Comparison of ENCODE assay signal across 8 mouse cellular contexts in the genomic region with DNA sequence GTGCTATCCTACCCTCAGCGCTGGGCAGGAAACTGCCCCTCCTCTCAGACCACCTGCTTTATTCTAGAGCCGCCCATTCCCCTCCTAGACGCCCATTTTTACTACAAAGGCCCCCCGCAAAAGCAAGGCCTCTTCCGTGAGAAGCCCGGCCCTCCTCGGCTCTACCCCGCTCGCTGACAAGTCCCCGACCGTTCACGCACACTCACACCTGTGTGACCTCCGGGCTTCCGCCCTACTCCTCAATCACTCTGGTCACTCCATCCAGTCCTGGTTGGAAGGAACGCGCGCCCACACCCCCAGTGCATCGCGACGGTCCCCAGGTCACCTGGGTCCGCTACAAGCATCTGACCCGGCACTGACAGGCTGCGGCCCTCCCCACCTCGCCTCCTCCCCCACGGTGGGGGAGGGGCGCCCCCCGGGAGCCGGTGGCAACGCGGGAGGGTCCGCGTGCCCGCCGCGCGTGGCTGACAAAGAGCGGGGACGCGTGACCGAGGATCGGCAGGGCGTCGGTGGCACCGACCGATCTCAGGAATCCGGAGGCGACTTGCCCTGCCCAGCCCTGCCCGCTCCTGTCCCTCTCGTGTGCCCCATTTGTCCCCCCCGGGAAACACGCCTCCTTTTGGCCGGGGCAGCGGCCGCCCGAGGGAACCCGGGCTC. TPM values are rescaled to one million over a fixed set of nuclear protein-coding genes. Genes with fewer than 3 reads are reported as not detected.
DNase-seq lines count a peak whose midpoint lies in the region; ATAC-seq and TF ChIP-seq lines count a peak whose summit lies in the region.

No protein-coding gene starts in this region.

- H3K4me3 ChIP-seq in C2C12 (ENCODE audit: insufficient read depth, poor library complexity, severe bottlenecking) = no peak overlapping the region
- peak overlapping the region; percentile 77 for H3K4me3 ChIP-seq in cerebellum, adult 2 months (replicated peaks; ENCODE audit: insufficient read depth, low read depth, low read length)
- H3K4me3 ChIP-seq in limb, embryonic 11.5 days (ENCODE audit: low read depth, low read length) = peak overlapping the region; percentile 70
- H3K4me3 ChIP-seq in olfactory bulb, adult 2 months (ENCODE audit: insufficient read depth, low read depth, low read length) = peak overlapping the region; percentile 87

- peak overlapping the region; percentile 88 for H3K27ac ChIP-seq in cerebellum, adult 2 months (ENCODE audit: insufficient read depth, low read length)
- no peak overlapping the region for H3K27ac ChIP-seq in limb, embryonic 11.5 days (replicated peaks; ENCODE audit: low read depth, low read length)
- peak overlapping the region; percentile 48 for H3K27ac ChIP-seq in olfactory bulb, adult 2 months (ENCODE audit: insufficient read depth, low read depth, low read length)

- no peaks in the 10 kb centered on the region for H3K36me3 ChIP-seq in C2C12 (ENCODE audit: control insufficient read depth, insufficient read depth)
- no peaks in the 10 kb centered on the region for H3K36me3 ChIP-seq in limb, embryonic 11.5 days (ENCODE audit: control insufficient read depth, insufficient read depth, low read length)

- H3K79me3 ChIP-seq in C2C12 (ENCODE audit: low read depth) = no peaks in the 10 kb centered on the region

- 1% methylated on average over 55 of the region's 56 CpGs for WGBS in cerebellum, adult 2 months
- under 1% methylated on average over 40 of the region's 56 CpGs for WGBS in limb, embryonic 11.5 days
- under 1% methylated on average over 56 of the region's 56 CpGs for WGBS in olfactory bulb, adult 2 months

- peak; percentile 33 for DNase-seq in gastrocnemius, postnatal 10 days
- no peak for DNase-seq in gastrocnemius, adult 8-10 months (ENCODE audit: low spot score in 2 of 2)
- DNase-seq in cerebellum, adult 2 months = peak; percentile 64 to 75
- peak; percentile 51 for DNase-seq in limb, embryonic 11.5 days (ENCODE audit: low spot score)
- no peak for DNase-seq in spleen, postnatal 4 days (ENCODE audit: low spot score in 2 of 2)

- peaks cover 15% of the 10 kb centered on the region for H3K27me3 ChIP-seq in C2C12 (ENCODE audit: control insufficient read depth, insufficient read depth, insufficient read length)
- H3K27me3 ChIP-seq in cerebellum, adult 2 months (ENCODE audit: control insufficient read depth, insufficient read depth, low read length) = no peaks in the 10 kb centered on the region
- peaks cover 9% of the 10 kb centered on the region for H3K27me3 ChIP-seq in limb, embryonic 11.5 days (ENCODE audit: control insufficient read depth, insufficient read depth, low read length)

- peak overlapping the region; percentile 66 for H3ac ChIP-seq in C2C12 (ENCODE audit: control insufficient read depth, insufficient read length, low read depth)

- ATAC-seq in granulocyte monocyte progenitor cell, adult 5-6 weeks (replicated peaks; ENCODE audit: poor library complexity, severe bottlenecking) = peak; percentile 16
- peak; percentile 45 for ATAC-seq in limb, embryonic 11.5 days (ENCODE audit: insufficient number of reproducible peaks, low FRiP score, low TSS enrichment, low read depth)

- TF ChIP-seq POLR2A in cerebellum, adult 2 months (IDR thresholded peaks at IDR 0.05; ENCODE audit: borderline replicate concordance, insufficient read depth, low read length) = peak; percentile 37; the same call in 1 of the 2 replicates
- TF ChIP-seq POLR2A in olfactory bulb, adult 2 months (IDR thresholded peaks at IDR 0.05; ENCODE audit: insufficient read depth, low read depth, low read length) = no peak

- no peaks in the 10 kb centered on the region for H3K79me2 ChIP-seq in C2C12 (ENCODE audit: control insufficient read depth, insufficient read depth)

- peaks cover 24% of the 10 kb centered on the region for H3K4me1 ChIP-seq in cerebellum, adult 2 months (ENCODE audit: control insufficient read depth, insufficient read depth, low read length)
- H3K4me1 ChIP-seq in limb, embryonic 11.5 days (ENCODE audit: control insufficient read depth, insufficient read depth, low read length) = peaks cover 8% of the 10 kb centered on the region
- H3K4me1 ChIP-seq in olfactory bulb, adult 2 months (ENCODE audit: control insufficient read depth, insufficient read depth, low read length) = peaks cover 32% of the 10 kb centered on the region

- no peaks in the 10 kb centered on the region for H3K9me3 ChIP-seq in limb, embryonic 11.5 days (ENCODE audit: control insufficient read depth, low read length)

- H3K9ac ChIP-seq in limb, embryonic 11.5 days (ENCODE audit: low read length) = peak overlapping the region; percentile 65

- peak overlapping the region; percentile 100 for H3K4me2 ChIP-seq in limb, embryonic 11.5 days (ENCODE audit: low read depth, severe bottlenecking)

- TF ChIP-seq CTCF in C2C12 (IDR thresholded peaks at IDR 0.05; ENCODE audit: control insufficient read depth, insufficient read depth, insufficient read length) = no peak
- no peak for TF ChIP-seq CTCF in cerebellum, adult 2 months (IDR thresholded peaks at IDR 0.05; ENCODE audit: borderline replicate concordance, insufficient read depth, low read depth, low read length)
- no peak for TF ChIP-seq CTCF in olfactory bulb, adult 2 months (IDR thresholded peaks at IDR 0.05; ENCODE audit: insufficient read depth, low read depth, low read length)

TF ChIP-seq in C2C12, 6 proteins besides CTCF, POLR2A, EP300 and RAD21:
- no peak for TF ChIP-seq MYOD1 (IDR thresholded peaks at IDR 0.05; ENCODE audit: control insufficient read depth, insufficient read length, low read depth)
- TF ChIP-seq FOSL1 (IDR thresholded peaks at IDR 0.05; ENCODE audit: insufficient read depth, low read length, poor library complexity, severe bottlenecking) = no peak
- TF ChIP-seq USF1 (IDR thresholded peaks at IDR 0.05; ENCODE audit: low read depth) = no peak
- no peak for TF ChIP-seq MAX (IDR thresholded peaks at IDR 0.05)
- TF ChIP-seq MYOG (IDR thresholded peaks at IDR 0.05; ENCODE audit: control insufficient read depth, extremely low read depth, insufficient read length) = no peak
- TF ChIP-seq CEBPB (IDR thresholded peaks at IDR 0.05; ENCODE audit: low read depth) = no peak

RNA-seq across cellular contexts. Expression of a gene that starts 2.3 kb away (rescaled TPM):
- 100 to 1,000 TPM; 108 to 144 TPM for total RNA-seq in gastrocnemius, postnatal 10 days (2021)
- total RNA-seq in gastrocnemius, adult 8-10 months (2022) = 10 to 100 TPM; 49.5 to 63.7 (median 57.9) TPM
- polyA plus RNA-seq in C2C12 (2012; fragmentation: generic; extraction: Trizol) = 60.4 TPM
- 193 and 201 TPM in 2 replicates for polyA plus RNA-seq in cerebellum, adult 2 months (2012; rRNA removed)
- 127 and 129 TPM in 2 replicates for total RNA-seq in granulocyte monocyte progenitor cell, adult 5-6 weeks (2014; fragmentation: Nextera tagmentation)
- 162 and 174 TPM in 2 replicates for total RNA-seq in granulocyte monocyte progenitor cell, adult 5-6 weeks (2017)
- 71.0 and 77.0 TPM in 2 replicates for polyA plus RNA-seq in limb, embryonic 11.5 days (2014; fragmentation: Nextera tagmentation; extraction: Ambion mirVana)
- polyA plus RNA-seq in olfactory bulb, adult 2 months (2012; ENCODE audit: insufficient read depth, insufficient read length, low replicate concordance, missing spikeins) = 258 and 508 TPM in 2 replicates

RNA-seq across cellular contexts. Expression of a gene that starts 31.5 kb away (rescaled TPM):
- total RNA-seq in gastrocnemius, postnatal 10 days (2021) = 100 to 1,000 TPM; 227 to 266 TPM
- total RNA-seq in gastrocnemius, adult 8-10 months (2022) = 100 to 1,000 TPM; 230 to 275 (median 261) TPM
- polyA plus RNA-seq in C2C12 (2012; fragmentation: generic; extraction: Trizol) = 322 TPM
- polyA plus RNA-seq in cerebellum, adult 2 months (2012; rRNA removed) = 602 and 636 TPM in 2 replicates
- 173 and 190 TPM in 2 replicates for total RNA-seq in granulocyte monocyte progenitor cell, adult 5-6 weeks (2014; fragmentation: Nextera tagmentation)
- total RNA-seq in granulocyte monocyte progenitor cell, adult 5-6 weeks (2017) = 168 and 215 TPM in 2 replicates
- 327 and 334 TPM in 2 replicates for polyA plus RNA-seq in limb, embryonic 11.5 days (2014; fragmentation: Nextera tagmentation; extraction: Ambion mirVana)
- polyA plus RNA-seq in olfactory bulb, adult 2 months (2012; ENCODE audit: insufficient read depth, insufficient read length, low replicate concordance, missing spikeins) = not detected in 2 replicates

Comparison
In these comparisons a context has a peak if more than half of its experiments do, and no peak if none do; other contexts are left out.
1. DNase-seq: peak in gastrocnemius, postnatal 10 days (single experiment), cerebellum, adult 2 months (2 of 2) and limb, embryonic 11.5 days (single experiment); none in gastrocnemius, adult 8-10 months (0 of 2) and spleen, postnatal 4 days (0 of 2).